Mouse (Mus musculus) adipose tissue, adult 10 weeks (tissue): ENCODE measurements around the gene Cycs. TPM values are rescaled to one million over a fixed set of nuclear protein-coding genes. Genes with fewer than 3 reads are reported as not detected.

Source experiments
- polyA plus RNA-seq: library from polyadenylated mRNA; stranded (reverse); fragments of 350-450 nt; fragmentation: Illumina TruSeq; extraction: RNeasy Lipid Tissue Mini Kit (QIAGEN cat#74804); gene quantifications from one replicate; pipeline ENCODE4 v1.2.3, GENCODE M21; 2014; ENCODE audit warnings: low read depth, low replicate concordance

Cycs gene
- 72.7 TPM for polyA plus RNA-seq

DNA sequence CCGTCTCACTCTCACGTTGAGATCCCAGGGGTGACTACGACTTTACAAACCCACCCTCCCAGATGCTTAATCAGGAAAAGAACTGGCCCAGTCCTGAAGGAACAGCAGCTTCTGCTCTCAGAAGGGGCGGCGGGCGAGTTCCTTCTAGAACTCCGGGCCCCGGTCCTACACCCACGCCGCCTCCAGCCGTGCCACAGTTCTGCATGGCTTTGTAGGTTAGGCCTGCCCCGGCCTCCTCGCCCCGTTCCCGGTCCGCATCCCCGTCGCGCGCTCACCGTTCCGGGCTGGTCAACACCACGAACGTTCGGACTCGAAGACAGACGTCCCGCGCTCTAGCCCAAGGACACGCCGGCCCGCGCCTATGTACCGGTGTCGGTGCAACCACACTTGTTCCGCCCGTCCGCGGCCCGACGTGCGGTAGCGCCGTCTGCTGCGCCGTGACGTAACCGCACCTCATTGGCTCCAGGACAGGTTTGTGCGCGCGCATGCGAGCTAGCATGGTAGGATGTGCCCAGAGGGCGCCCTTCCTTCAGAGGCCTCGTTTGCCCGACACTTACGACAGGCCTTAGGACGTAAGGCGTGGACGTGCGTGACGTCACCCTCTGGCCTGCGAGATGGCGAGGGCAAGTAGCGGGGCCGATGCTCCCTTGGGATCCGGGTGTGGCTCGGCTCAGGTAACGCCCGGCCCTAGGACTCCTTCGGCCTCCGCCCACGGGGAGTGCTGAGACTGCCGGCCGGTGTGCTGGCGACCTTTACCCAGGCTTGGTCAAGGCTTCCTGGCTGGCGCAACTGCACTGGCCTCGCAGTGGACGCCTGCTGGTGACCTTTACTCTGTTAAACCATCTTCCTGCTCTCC lies at the start of gene Cycs:
Gene Cycs, minus strand, starts transcription at position 398 of the 856 bp plus-strand sequence.

DNA sequence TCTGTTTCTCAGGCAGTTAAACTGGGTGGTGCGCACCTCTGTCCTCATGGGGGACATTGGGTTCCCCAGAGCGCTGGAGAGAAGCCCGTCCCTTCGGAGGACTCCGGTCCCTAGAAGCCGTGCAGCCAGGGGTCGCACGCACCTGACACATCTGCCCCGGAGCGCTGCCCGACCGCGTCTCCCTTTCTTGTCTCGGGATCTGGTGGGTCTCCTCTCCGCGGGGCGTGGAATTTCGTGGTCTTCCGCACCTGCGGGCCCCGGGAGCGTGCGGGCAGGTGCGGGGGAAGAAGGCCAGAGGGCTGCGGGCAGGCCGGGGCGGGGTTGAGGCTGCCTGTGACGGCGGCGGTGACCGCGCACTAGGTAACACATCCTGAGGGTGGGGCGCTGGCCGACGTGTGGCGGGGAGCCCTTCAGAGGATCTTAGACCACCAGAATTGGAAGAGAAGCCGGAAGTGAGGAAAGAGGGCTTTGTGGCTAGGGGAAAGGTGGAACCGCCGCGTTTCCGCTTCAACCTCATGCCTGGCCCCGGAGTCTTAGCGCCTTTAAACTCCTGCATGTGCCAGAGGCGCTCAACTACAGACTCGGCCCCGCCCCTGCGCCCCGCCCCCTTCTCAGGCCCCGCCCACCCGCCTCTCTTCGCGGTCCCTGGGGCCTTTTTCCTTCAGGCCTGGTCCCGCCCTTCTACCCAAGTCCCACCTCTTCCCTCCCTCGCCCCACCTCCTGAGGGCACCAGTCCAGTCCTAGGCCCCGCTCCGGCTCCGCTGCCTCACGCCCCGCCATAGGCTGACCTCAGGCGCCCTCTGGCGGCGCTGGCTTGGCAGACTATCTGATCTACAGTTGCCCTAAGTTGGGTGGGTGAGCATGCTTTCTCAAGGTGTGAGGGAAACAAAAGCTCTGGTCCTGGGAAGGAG lies 30.2 kb upstream of the Cycs start, which contains the start of gene 4921507P07Rik:
Gene 4921507P07Rik, minus strand, starts transcription at position 332 of the 911 bp plus-strand sequence.

Other genes with a start within 250 kb of the Cycs start
- 2.5 TPM for gene Osbpl3, start 110.3 kb downstream of the Cycs start, polyA plus RNA-seq
- gene 4921507P07Rik, start 30.1 kb upstream of the Cycs start, polyA plus RNA-seq: 8.4 TPM
- gene Npvf, start 87.9 kb upstream of the Cycs start, polyA plus RNA-seq: not detected